Mouse (Mus musculus): ENCODE data around the gene H2-T23. TPM values are rescaled to one million over a fixed set of nuclear protein-coding genes. Genes with fewer than 3 reads are reported as not detected.
A peak's percentile ranks its signal among the peaks of the same experiment; 100 is the strongest.
"Not testable (repeated sequence)": the region's sequence is repeated elsewhere in the genome, so short reads cannot be mapped to it uniquely, and the experiment has no call there.

H2-T23 gene
- polyA plus RNA-seq, 1 experiment from 2014 or later = 3.9 TPM

DNA sequence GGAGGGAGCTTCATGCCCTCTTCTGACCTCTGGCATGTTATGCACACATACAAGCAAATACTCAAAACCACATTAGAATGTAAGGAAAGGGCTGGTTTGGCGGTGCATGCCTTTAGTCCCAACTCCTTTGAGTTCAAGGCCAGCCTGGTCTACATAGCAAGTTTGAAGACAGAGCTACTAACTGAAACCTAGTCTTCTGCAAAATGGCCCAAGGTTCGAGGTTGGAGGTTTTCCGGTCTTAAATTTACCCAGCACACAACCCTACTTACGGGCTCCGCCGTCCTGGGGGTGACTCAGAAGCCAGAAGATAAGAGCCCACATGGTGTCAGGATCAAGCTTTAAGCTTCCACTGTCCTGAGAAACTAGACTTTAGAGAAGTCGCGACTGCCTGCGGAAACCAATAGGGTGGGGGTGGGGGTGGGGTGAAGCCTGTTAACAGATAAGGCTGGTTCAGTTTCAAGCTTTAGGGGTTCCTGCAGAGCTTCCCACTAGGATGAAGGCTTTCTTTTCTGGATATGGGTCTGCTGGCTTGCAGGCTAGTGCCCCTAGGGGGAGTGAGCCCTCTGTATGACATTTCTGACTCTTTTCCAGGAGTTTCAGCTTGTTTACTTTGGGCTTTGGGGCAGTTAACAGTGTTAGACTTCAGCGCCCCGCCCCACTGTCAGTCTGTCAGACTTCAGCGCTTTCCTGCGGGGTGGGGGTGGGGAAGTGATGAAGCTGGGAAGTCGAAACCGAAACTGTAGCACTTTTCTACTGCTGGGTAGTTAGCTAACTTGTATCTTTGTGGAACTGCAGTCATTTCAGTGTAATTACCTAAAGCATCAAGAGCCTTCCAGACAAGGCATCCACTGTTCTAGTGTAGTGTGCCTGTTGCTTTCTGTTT is 12.2 kb downstream of the H2-T23 start, which contains the start of gene H2-T24:
H2-T24 (minus strand) TSS at position 370 of the 883 bp plus-strand sequence.
- Histone ChIP-seq H3K36me3 (ENCODE audit: insufficient read depth) (no peaks in the 10 kb centered on the region), H3K9me3 (ENCODE audit: low read depth, low read length) (no peaks in the 10 kb centered on the region), H3K4me1 (ENCODE audit: insufficient read depth) (0 out of 2 replicates have a peak, but pooled peaks cover 12% of the 10 kb centered on the region), H3K27ac (ENCODE audit: low read depth) (peak within 1 kb of the TSS; percentile 46), H3K27me3 (ENCODE audit: insufficient read depth, low read length) (no peaks in the 10 kb centered on the region), H3K4me3 (ENCODE audit: low read depth, low read length) (peak within 1 kb of the TSS; percentile 18), H3K9ac (no peak within 1 kb of the TSS), H3K4me2 (peak within 1 kb of the TSS; percentile 45)
- DNase-seq (peak; percentile 74), ATAC-seq (ENCODE audit: insufficient read depth) (peak; percentile 62)
- TF ChIP-seq CTCF (IDR thresholded peaks at IDR 0.05; ENCODE audit: low read depth) = peak; percentile 46; the same call in 1 of the 2 replicates
- WGBS = 32% methylated on average over 15 of the region's 15 CpGs

DNA sequence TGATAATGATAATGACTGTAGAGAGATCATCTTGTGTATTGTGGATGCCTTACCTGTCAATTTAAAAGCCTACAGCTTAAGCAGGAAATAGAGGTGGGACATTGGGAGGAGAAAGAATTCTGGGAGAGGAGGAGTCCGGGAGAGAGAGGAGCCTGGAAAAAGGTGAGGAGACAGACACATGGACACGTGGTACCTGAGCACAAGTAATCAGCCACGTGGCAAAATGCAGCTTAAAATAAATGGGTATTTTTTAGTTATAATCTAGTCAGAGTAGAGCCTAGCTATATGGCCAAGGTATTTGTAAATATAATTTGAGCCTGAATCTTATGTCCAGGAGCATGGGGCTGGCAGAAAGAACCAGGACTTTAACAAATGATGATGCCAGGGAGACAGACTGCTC is 13.1 kb downstream of the H2-T23 start:
- Histone ChIP-seq H3K9me3 (ENCODE audit: low read depth, low read length) (no peaks in the 10 kb centered on the region), H3K27me3 (ENCODE audit: insufficient read depth, low read length) (no peaks in the 10 kb centered on the region), H3K36me3 (ENCODE audit: insufficient read depth) (no peaks in the 10 kb centered on the region), H3K4me2 (no peak overlapping the region), H3K4me3 (ENCODE audit: low read depth, low read length) (no peak overlapping the region), H3K4me1 (ENCODE audit: insufficient read depth) (0 out of 2 replicates have a peak, but pooled peaks cover 12% of the 10 kb centered on the region), H3K9ac (no peak overlapping the region), H3K27ac (ENCODE audit: low read depth) (no peak overlapping the region)
- no peak for ATAC-seq (ENCODE audit: insufficient read depth)
- no peak for TF ChIP-seq CTCF (IDR thresholded peaks at IDR 0.05; ENCODE audit: low read depth)
- 68% methylated on average over 3 of the region's 3 CpGs for WGBS
- no peak for DNase-seq

DNA sequence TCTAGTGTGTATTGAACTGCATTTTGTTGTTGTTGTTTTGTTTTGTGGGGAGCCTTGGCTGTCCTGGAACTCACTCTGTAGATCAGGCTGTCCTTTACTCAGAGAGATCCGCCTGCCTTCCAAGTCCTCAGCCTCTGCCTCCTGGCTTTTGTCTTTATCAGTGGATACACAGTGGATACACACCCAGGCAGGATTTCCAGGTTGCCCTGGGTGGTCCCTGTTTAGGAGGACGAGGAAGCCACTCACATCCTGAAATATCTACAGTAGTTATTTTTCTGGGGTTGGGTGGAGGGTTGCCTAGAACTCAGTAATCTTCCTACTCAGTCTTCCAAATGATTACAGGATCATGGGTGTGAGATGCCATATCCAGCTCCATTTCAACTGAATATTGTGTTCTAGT is 13.7 kb downstream of the H2-T23 start:
- 61% methylated on average over 2 of the region's 2 CpGs for WGBS
- DNase-seq (no peak), ATAC-seq (ENCODE audit: insufficient read depth) (no peak)
- H3K4me1 ChIP-seq (ENCODE audit: insufficient read depth) = 0 out of 2 replicates have a peak, but pooled peaks cover 12% of the 10 kb centered on the region
- H3K27me3 ChIP-seq (ENCODE audit: insufficient read depth, low read length) = no peaks in the 10 kb centered on the region
- H3K9ac ChIP-seq = no peak overlapping the region
- no peak overlapping the region for H3K4me3 ChIP-seq (ENCODE audit: low read depth, low read length)
- no peak overlapping the region for H3K27ac ChIP-seq (ENCODE audit: low read depth)
- H3K4me2 ChIP-seq = no peak overlapping the region
- TF ChIP-seq CTCF (IDR thresholded peaks at IDR 0.05; ENCODE audit: low read depth) = no peak
- H3K9me3 ChIP-seq (ENCODE audit: low read depth, low read length) = no peaks in the 10 kb centered on the region
- peaks cover 4% of the 10 kb centered on the region; the same call in 1 of the 2 replicates for H3K36me3 ChIP-seq (ENCODE audit: insufficient read depth)

DNA sequence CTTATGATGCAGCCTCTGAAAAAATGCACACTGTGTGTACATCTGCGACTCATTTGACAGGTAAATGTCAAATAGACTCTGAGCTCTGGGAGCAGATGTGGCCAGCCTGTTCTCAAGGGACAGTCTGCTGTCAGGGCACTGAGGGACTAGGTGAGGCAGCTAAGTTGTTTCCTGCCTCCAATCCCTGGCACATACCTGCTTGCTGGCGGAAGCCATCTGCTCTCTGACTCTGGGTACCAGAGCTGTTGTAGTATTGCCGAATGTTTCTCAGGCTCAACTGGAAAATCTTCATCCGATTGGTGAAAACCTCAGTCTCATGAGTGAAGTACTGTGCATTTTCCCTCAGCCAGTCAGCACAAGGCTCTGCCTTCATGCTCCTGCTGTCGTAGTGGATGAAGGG is 15.6 kb downstream of the H2-T23 start:
- Histone ChIP-seq H3K4me3 (ENCODE audit: low read depth, low read length) (no peak overlapping the region), H3K4me2 (no peak overlapping the region), H3K36me3 (ENCODE audit: insufficient read depth) (peaks cover 4% of the 10 kb centered on the region; the same call in 1 of the 2 replicates), H3K27ac (ENCODE audit: low read depth) (no peak overlapping the region), H3K9ac (no peak overlapping the region), H3K27me3 (ENCODE audit: insufficient read depth, low read length) (no peaks in the 10 kb centered on the region), H3K4me1 (ENCODE audit: insufficient read depth) (0 out of 2 replicates have a peak, but pooled peaks cover 4% of the 10 kb centered on the region), H3K9me3 (ENCODE audit: low read depth, low read length) (no peaks in the 10 kb centered on the region)
- 78% methylated on average over 5 of the region's 5 CpGs for WGBS
- ATAC-seq (ENCODE audit: insufficient read depth) (no peak), DNase-seq (no peak)
- TF ChIP-seq CTCF (IDR thresholded peaks at IDR 0.05; ENCODE audit: low read depth) = no peak

DNA sequence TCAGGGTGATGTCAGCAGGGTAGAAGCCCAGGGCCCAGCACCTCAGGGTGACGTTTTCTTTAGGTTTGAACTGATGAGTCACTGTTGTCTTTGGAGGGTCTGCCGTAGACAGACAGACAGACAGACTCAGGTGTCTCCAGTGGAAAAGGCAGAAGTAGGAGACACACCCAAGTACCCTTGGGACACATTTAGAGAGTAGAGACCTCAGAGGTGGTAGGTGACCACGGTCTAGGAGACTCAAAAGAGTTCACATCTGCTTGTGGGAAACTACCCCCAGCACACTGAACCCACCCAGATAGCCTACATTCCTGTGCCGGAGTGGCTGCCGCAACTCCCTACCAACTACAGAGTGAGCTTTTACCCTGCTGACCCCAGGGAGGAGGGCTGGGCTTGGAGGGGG is 17.7 kb downstream of the H2-T23 start:
- Histone ChIP-seq H3K4me3 (ENCODE audit: low read depth, low read length) (no peak overlapping the region), H3K4me2 (no peak overlapping the region), H3K27ac (ENCODE audit: low read depth) (no peak overlapping the region), H3K27me3 (ENCODE audit: insufficient read depth, low read length) (no peaks in the 10 kb centered on the region), H3K9ac (no peak overlapping the region), H3K9me3 (ENCODE audit: low read depth, low read length) (no peaks in the 10 kb centered on the region), H3K36me3 (ENCODE audit: insufficient read depth) (peaks cover 4% of the 10 kb centered on the region; the same call in 1 of the 2 replicates), H3K4me1 (ENCODE audit: insufficient read depth) (no peaks in the 10 kb centered on the region)
- 89% methylated on average over 5 of the region's 5 CpGs for WGBS
- no peak for TF ChIP-seq CTCF (IDR thresholded peaks at IDR 0.05; ENCODE audit: low read depth)
- DNase-seq (no peak), ATAC-seq (ENCODE audit: insufficient read depth) (no peak)

DNA sequence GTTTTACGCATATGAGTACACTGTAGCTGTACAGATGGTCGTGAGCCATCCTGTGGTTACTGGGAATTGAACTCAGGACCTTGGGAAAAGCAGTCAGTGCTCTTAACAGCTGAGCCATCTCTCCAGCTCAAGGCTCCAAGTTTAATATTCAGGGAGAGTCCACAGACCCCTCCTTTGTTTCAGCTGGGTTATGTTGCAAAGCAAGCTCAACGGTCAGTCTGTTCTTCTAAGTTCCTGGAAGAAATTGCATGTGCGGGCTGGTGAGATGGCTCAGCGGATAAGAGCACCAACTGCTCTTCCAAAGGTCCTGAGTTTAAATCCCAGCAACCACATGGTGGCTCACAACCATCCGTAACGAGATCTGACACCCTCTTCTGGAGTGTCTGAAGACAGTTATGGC is 28.2 kb downstream of the H2-T23 start:
- not testable (repeated sequence) for DNase-seq; ATAC-seq (ENCODE audit: insufficient read depth)
- 83% methylated on average over 7 of the region's 7 CpGs for WGBS

DNA sequence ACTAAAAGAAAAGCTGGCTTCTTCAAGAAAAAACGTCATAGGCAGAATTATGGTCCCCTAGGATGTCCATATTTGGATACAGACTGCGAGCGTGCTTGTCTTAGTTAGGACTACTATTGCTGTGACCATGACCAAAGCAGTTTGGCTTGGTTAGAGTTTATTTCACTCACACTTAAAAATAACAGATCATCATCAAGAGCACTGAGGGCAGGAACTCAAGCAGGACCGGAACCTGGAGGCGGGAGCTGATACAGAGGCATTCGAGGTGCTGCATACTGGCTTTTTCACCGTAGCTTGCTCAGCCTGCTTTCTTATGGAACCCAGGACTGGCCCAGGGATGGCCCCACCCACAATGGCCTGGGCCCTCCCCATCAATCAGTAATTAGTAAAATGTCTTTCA is 29.3 kb downstream of the H2-T23 start:
- no peaks in the 10 kb centered on the region for H3K27me3 ChIP-seq (ENCODE audit: insufficient read depth, low read length)
- ATAC-seq (ENCODE audit: insufficient read depth) = no peak
- no peaks in the 10 kb centered on the region for H3K4me1 ChIP-seq (ENCODE audit: insufficient read depth)
- no peaks in the 10 kb centered on the region for H3K9me3 ChIP-seq (ENCODE audit: low read depth, low read length)
- H3K36me3 ChIP-seq (ENCODE audit: insufficient read depth) = no peaks in the 10 kb centered on the region
- TF ChIP-seq CTCF (IDR thresholded peaks at IDR 0.05; ENCODE audit: low read depth) = no peak
- H3K9ac ChIP-seq = no peak overlapping the region
- no peak overlapping the region for H3K27ac ChIP-seq (ENCODE audit: low read depth)
- H3K4me3 ChIP-seq (ENCODE audit: low read depth, low read length) = no peak overlapping the region
- 91% methylated on average over 7 of the region's 7 CpGs for WGBS
- DNase-seq = no peak
- H3K4me2 ChIP-seq = no peak overlapping the region

More for the DNA sequence above, 28.2 kb downstream of the H2-T23 start:
- not testable (repeated sequence) for H3K36me3 ChIP-seq (ENCODE audit: insufficient read depth); H3K27me3 ChIP-seq (ENCODE audit: insufficient read depth, low read length); H3K4me3 ChIP-seq (ENCODE audit: low read depth, low read length); H3K4me1 ChIP-seq (ENCODE audit: insufficient read depth); H3K9me3 ChIP-seq (ENCODE audit: low read depth, low read length); H3K27ac ChIP-seq (ENCODE audit: low read depth); H3K9ac ChIP-seq; H3K4me2 ChIP-seq
